Mouse (Mus musculus): Measurements from ENCODE around the gene Slc25a3. TPM values are rescaled to one million over a fixed set of nuclear protein-coding genes. Genes with fewer than 3 reads are reported as not detected.

The Slc25a3 gene
- polyA plus RNA-seq, 1 experiment: 832 TPM

- TF ChIP-seq POLR2A (IDR thresholded peaks at IDR 0.05; ENCODE audit: low read depth, low read length): no peak
- TF ChIP-seq CTCF (conservative IDR thresholded peaks at IDR 0.05; ENCODE audit: insufficient read depth, insufficient read length, low read depth, low read length): no peak
- Histone ChIP-seq H3K4me3 (ENCODE audit: insufficient read depth, low read depth, low read length) (no peak overlapping the region), H3K27ac (ENCODE audit: insufficient read depth, low read depth, low read length) (peak overlapping the region; percentile 59; the same call in 1 of the 2 replicates), H3K4me1 (ENCODE audit: control insufficient read depth, insufficient read depth, low read length) (peaks cover 12% of the 10 kb centered on the region; the same call in 1 of the 2 replicates), H3K36me3 (ENCODE audit: control insufficient read depth, insufficient read depth, low read length) (no peaks in the 10 kb centered on the region), H3K27me3 (replicated peaks; ENCODE audit: control insufficient read depth, insufficient read depth, low read length) (no peaks in the 10 kb centered on the region)
- peak; percentile 89 for DNase-seq
- WGBS: 24% methylated on average over 1 of the region's 1 CpGs
These were observed 4.8 kb upstream of the Slc25a3 start for GRCm38 (mm10) chr10:91128551-91129160.

DNA sequence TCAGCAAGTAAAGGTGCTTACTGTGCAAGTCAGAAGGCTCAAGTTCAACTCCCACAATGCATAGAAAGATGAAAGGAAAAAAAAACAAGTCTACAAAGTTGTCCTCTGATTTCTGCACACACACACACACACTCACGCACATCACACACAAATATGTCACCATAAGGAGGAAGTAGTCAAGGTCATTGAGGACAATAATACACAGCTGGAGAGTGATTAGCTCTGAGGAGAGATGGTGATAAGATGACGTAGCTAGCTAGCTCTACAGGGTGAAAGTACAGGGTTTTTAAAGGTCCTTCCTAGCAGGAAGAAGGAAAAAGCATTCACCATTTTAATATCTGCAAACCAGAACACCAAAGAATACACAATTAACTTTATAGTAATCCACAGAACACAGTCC is 3.5 kb upstream of the Slc25a3 start:
- no peak overlapping the region for H3K4me3 ChIP-seq (ENCODE audit: insufficient read depth, low read depth, low read length)
- no peak for DNase-seq
- no peaks in the 10 kb centered on the region for H3K36me3 ChIP-seq (ENCODE audit: control insufficient read depth, insufficient read depth, low read length)
- WGBS: 47% methylated on average over 2 of the region's 2 CpGs
- peaks cover 12% of the 10 kb centered on the region; the same call in 1 of the 2 replicates for H3K4me1 ChIP-seq (ENCODE audit: control insufficient read depth, insufficient read depth, low read length)
- peak overlapping the region; percentile 97 for H3K27ac ChIP-seq (ENCODE audit: insufficient read depth, low read depth, low read length)
- H3K27me3 ChIP-seq (replicated peaks; ENCODE audit: control insufficient read depth, insufficient read depth, low read length): no peaks in the 10 kb centered on the region
- TF ChIP-seq POLR2A (IDR thresholded peaks at IDR 0.05; ENCODE audit: low read depth, low read length) (no peak), CTCF (conservative IDR thresholded peaks at IDR 0.05; ENCODE audit: insufficient read depth, insufficient read length, low read depth, low read length) (no peak)

- H3K36me3 ChIP-seq (ENCODE audit: control insufficient read depth, insufficient read depth, low read length): peaks cover 3% of the 10 kb centered on the region
- DNase-seq: peak; percentile 70
- TF ChIP-seq CTCF (conservative IDR thresholded peaks at IDR 0.05; ENCODE audit: insufficient read depth, insufficient read length, low read depth, low read length): no peak
- TF ChIP-seq POLR2A (IDR thresholded peaks at IDR 0.05; ENCODE audit: low read depth, low read length): no peak
- H3K4me3 ChIP-seq (ENCODE audit: insufficient read depth, low read depth, low read length): no peak overlapping the region
- H3K27ac ChIP-seq (ENCODE audit: insufficient read depth, low read depth, low read length): peak overlapping the region; percentile 97
- H3K27me3 ChIP-seq (replicated peaks; ENCODE audit: control insufficient read depth, insufficient read depth, low read length): no peaks in the 10 kb centered on the region
- WGBS: 44% methylated on average over 10 of the region's 10 CpGs
- H3K4me1 ChIP-seq (ENCODE audit: control insufficient read depth, insufficient read depth, low read length): peaks cover 15% of the 10 kb centered on the region; the same call in 1 of the 2 replicates
These were observed 2.9 kb upstream of the Slc25a3 start for GRCm38 (mm10) chr10:91126618-91127355.

DNA sequence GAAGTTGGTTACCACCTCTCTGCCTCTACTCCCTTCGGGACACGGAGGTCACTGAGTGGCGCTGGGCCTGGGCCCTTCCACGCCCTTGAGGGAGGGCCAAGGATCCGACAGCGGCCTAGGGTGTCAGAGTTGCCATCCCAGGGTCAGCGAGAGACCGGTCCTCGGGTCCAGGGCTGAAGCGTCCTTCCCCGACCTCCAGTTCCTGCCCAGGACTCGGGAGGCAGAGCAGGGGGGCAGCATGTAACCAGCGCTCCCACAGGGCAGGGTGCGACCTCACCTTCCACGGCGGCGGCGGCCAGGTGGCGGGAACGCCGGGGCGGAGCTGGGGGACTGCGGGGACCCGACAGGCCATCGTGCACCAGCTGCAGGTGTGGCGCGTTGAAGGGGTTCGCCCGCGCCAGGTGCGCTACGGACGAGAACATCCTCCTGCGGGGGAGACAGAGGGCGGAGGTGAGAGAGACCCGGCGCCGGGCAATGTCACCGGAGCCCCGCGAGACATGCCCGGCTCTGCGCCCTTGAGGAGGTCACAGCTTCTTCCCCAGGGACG is 505 bp downstream of the Slc25a3 start:
- Histone ChIP-seq H3K27me3 (replicated peaks; ENCODE audit: control insufficient read depth, insufficient read depth, low read length) (no peaks in the 10 kb centered on the region), H3K27ac (ENCODE audit: insufficient read depth, low read depth, low read length) (peak overlapping the region; percentile 98), H3K4me3 (ENCODE audit: insufficient read depth, low read depth, low read length) (peak overlapping the region; percentile 99), H3K36me3 (ENCODE audit: control insufficient read depth, insufficient read depth, low read length) (peaks cover 13% of the 10 kb centered on the region), H3K4me1 (ENCODE audit: control insufficient read depth, insufficient read depth, low read length) (peaks cover 17% of the 10 kb centered on the region; the same call in 1 of the 2 replicates)
- WGBS: under 1% methylated on average over 44 of the region's 44 CpGs
- no peak for TF ChIP-seq POLR2A (IDR thresholded peaks at IDR 0.05; ENCODE audit: low read depth, low read length)
- no peak for TF ChIP-seq CTCF (conservative IDR thresholded peaks at IDR 0.05; ENCODE audit: insufficient read depth, insufficient read length, low read depth, low read length)
- peak; percentile 68 for DNase-seq

DNA sequence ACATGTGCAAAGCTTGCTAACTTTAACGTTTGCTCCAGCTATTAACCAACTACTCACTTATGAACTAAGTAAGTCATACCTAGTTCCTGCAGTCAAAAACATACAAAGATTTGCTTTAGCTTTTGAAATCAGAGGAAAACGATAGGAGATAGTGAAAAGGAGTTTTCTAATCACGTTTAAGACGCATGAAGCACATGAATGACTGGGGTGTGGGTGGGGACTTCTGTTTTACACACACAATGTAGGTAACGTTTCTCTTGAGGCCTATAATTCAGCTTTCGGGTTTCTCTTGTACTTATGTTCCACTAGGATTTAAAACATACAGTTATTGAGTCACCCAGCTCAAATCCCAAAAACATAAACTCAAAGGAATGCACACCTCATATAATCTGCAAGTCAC is 1.2 kb downstream of the Slc25a3 start:
- TF ChIP-seq POLR2A (IDR thresholded peaks at IDR 0.05; ENCODE audit: low read depth, low read length): no peak
- TF ChIP-seq CTCF (conservative IDR thresholded peaks at IDR 0.05; ENCODE audit: insufficient read depth, insufficient read length, low read depth, low read length): no peak
- peaks cover 15% of the 10 kb centered on the region; the same call in 1 of the 2 replicates for H3K4me1 ChIP-seq (ENCODE audit: control insufficient read depth, insufficient read depth, low read length)
- peak overlapping the region; percentile 13; the same call in 1 of the 2 replicates for H3K27ac ChIP-seq (ENCODE audit: insufficient read depth, low read depth, low read length)
- no peak for DNase-seq
- peaks cover 17% of the 10 kb centered on the region for H3K36me3 ChIP-seq (ENCODE audit: control insufficient read depth, insufficient read depth, low read length)
- H3K4me3 ChIP-seq (ENCODE audit: insufficient read depth, low read depth, low read length): peak overlapping the region; percentile 16; the same call in 1 of the 2 replicates
- WGBS: 4% methylated on average over 6 of the region's 6 CpGs
- H3K27me3 ChIP-seq (replicated peaks; ENCODE audit: control insufficient read depth, insufficient read depth, low read length): no peaks in the 10 kb centered on the region

- Histone ChIP-seq H3K27me3 (replicated peaks; ENCODE audit: control insufficient read depth, insufficient read depth, low read length) (no peaks in the 10 kb centered on the region), H3K4me1 (ENCODE audit: control insufficient read depth, insufficient read depth, low read length) (peaks cover 4% of the 10 kb centered on the region; the same call in 1 of the 2 replicates), H3K27ac (ENCODE audit: insufficient read depth, low read depth, low read length) (no peak overlapping the region), H3K4me3 (ENCODE audit: insufficient read depth, low read depth, low read length) (no peak overlapping the region), H3K36me3 (ENCODE audit: control insufficient read depth, insufficient read depth, low read length) (peaks cover 31% of the 10 kb centered on the region)
- TF ChIP-seq CTCF (conservative IDR thresholded peaks at IDR 0.05; ENCODE audit: insufficient read depth, insufficient read length, low read depth, low read length) (no peak), POLR2A (IDR thresholded peaks at IDR 0.05; ENCODE audit: low read depth, low read length) (no peak)
- 90% methylated on average over 12 of the region's 12 CpGs for WGBS
- no peak for DNase-seq
These were observed 6.9 kb downstream of the Slc25a3 start for GRCm38 (mm10) chr10:91116958-91117357.

DNA sequence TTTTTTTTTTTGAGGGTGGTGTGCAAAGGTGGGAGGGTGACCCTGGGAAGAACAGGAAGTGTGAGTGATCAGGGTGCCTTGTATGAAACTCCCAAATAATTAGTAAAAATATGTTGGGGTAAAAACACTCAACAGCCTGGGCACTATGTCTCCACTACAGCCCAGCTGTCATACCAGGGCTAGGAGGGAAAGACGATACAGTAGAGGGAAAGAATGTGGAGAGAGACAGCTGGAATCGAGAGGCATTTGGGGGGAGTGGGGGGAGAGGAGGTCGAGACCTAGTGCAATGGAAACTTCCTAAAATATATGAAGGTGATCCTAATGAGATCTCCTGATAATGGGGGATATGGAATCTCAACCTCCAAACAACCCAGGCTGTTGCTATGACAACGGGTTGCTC is 14.0 kb downstream of the Slc25a3 start:
- DNase-seq: no peak
- no peak overlapping the region for H3K27ac ChIP-seq (ENCODE audit: insufficient read depth, low read depth, low read length)
- H3K27me3 ChIP-seq (replicated peaks; ENCODE audit: control insufficient read depth, insufficient read depth, low read length): no peaks in the 10 kb centered on the region
- WGBS: 58% methylated on average over 4 of the region's 4 CpGs
- H3K4me1 ChIP-seq (ENCODE audit: control insufficient read depth, insufficient read depth, low read length): no peaks in the 10 kb centered on the region
- peaks cover 2% of the 10 kb centered on the region for H3K36me3 ChIP-seq (ENCODE audit: control insufficient read depth, insufficient read depth, low read length)
- H3K4me3 ChIP-seq (ENCODE audit: insufficient read depth, low read depth, low read length): no peak overlapping the region
- TF ChIP-seq CTCF (conservative IDR thresholded peaks at IDR 0.05; ENCODE audit: insufficient read depth, insufficient read length, low read depth, low read length) (no peak), POLR2A (IDR thresholded peaks at IDR 0.05; ENCODE audit: low read depth, low read length) (no peak)
